Mouse (Mus musculus): ENCODE data around the gene Aldoc. TPM values are rescaled to one million over a fixed set of nuclear protein-coding genes. Genes with fewer than 3 reads are reported as not detected.

The Aldoc gene
- polyA plus RNA-seq, 1 experiment from 2014 or later, result 2.7 TPM

DNA sequence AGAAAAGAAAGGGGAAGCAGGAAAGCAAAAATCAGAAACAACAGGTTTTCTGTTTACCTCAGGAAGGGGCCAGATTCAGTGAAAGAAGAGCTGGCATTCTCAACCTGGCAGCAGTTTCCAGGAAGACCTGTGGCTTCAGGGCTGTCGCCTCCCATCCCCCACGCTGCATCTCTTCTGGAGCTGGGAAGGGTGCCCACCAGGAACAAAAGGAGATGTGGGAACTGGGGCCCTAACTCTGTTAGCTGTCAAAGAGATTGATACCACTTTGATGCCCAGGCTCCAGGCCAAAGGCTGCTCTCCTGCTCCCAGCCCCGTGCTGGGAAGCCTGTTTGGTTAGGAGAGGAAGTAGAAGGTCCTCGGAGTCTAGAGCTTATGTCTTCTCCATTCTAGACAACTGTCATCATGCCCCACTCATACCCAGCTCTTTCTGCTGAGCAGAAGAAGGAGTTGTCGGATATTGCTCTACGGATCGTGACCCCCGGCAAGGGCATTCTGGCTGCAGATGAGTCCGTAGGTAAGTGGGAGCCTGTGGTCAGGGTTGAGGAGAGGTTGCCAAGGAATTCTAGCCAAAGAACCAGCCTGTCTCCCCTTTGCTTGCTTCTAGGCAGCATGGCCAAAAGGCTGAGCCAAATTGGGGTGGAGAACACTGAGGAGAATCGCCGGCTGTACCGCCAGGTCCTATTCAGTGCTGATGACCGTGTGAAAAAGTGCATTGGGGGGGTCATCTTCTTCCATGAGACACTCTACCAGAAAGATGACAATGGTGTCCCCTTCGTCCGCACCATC lies 1.4 kb downstream of the Aldoc start:
- DNase-seq (ENCODE audit: low spot score), result no peak
- H3K4me1 ChIP-seq (ENCODE audit: control insufficient read depth, insufficient read depth, low read length), result 0 out of 2 replicates have a peak, but pooled peaks cover 5% of the 10 kb centered on the region
- H3K4me2 ChIP-seq (ENCODE audit: low read depth, low read length), result no peak overlapping the region
- ATAC-seq (replicated peaks; ENCODE audit: insufficient number of reproducible peaks, low FRiP score, low TSS enrichment, low read depth), result no peak
- H3K36me3 ChIP-seq (replicated peaks; ENCODE audit: control insufficient read depth, insufficient read depth, low read depth, low read length), result peaks cover 9% of the 10 kb centered on the region
- WGBS, result 88% methylated on average over 15 of the region's 15 CpGs
- H3K9ac ChIP-seq (replicated peaks; ENCODE audit: low read length), result no peak overlapping the region
- H3K27me3 ChIP-seq (ENCODE audit: control insufficient read depth, insufficient read depth, low read length), result no peaks in the 10 kb centered on the region
- H3K9me3 ChIP-seq (replicated peaks; ENCODE audit: control insufficient read depth, low read length), result no peaks in the 10 kb centered on the region
- no peak overlapping the region for H3K4me3 ChIP-seq (ENCODE audit: low read depth, low read length)
- no peak overlapping the region for H3K27ac ChIP-seq (replicated peaks; ENCODE audit: low read depth, low read length)

DNA sequence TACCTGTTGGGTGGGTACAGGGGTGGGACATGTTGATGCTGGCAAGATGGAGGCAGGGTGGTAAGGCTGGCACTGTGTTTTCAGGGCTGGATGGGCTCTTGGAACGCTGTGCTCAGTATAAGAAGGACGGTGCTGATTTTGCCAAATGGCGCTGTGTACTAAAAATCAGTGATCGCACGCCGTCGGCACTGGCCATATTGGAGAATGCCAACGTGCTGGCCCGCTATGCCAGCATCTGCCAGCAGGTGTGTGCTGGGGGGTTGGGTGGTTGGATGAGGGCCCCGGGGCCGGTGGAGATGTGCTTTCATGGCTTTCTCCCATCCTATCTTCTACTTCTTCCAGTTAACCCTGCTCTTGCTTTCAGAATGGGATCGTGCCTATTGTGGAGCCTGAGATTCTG lies 2.2 kb downstream of the Aldoc start:
- H3K4me3 ChIP-seq (ENCODE audit: low read depth, low read length), result no peak overlapping the region
- H3K27me3 ChIP-seq (ENCODE audit: control insufficient read depth, insufficient read depth, low read length), result no peaks in the 10 kb centered on the region
- H3K4me2 ChIP-seq (ENCODE audit: low read depth, low read length), result no peak overlapping the region
- H3K9me3 ChIP-seq (replicated peaks; ENCODE audit: control insufficient read depth, low read length), result no peaks in the 10 kb centered on the region
- H3K27ac ChIP-seq (replicated peaks; ENCODE audit: low read depth, low read length), result no peak overlapping the region
- H3K4me1 ChIP-seq (ENCODE audit: control insufficient read depth, insufficient read depth, low read length), result 0 out of 2 replicates have a peak, but pooled peaks cover 5% of the 10 kb centered on the region
- no peak overlapping the region for H3K9ac ChIP-seq (replicated peaks; ENCODE audit: low read length)
- DNase-seq (ENCODE audit: low spot score) (no peak), ATAC-seq (replicated peaks; ENCODE audit: insufficient number of reproducible peaks, low FRiP score, low TSS enrichment, low read depth) (no peak)
- WGBS, result 95% methylated on average over 12 of the region's 12 CpGs
- peaks cover 6% of the 10 kb centered on the region for H3K36me3 ChIP-seq (replicated peaks; ENCODE audit: control insufficient read depth, insufficient read depth, low read depth, low read length)

DNA sequence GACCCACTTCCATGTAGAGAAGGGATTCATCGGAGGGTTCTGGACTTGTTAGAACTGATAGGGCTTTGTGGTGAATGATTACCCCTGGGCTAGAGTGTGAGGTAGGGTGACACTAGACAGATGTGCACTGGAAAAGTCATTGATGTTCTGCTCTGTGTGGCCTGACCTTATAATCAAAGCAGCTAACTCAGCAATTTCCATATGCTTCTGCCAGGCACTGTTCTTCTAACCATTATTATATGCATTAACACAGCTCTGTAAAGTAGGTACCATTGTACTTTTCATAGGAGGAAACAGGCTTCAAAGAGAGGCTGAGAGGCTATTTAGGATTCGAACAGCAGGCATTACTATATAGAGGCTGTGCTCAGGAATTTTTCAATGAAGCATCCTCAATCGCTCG lies 4.4 kb downstream of the Aldoc start:
- Histone ChIP-seq H3K4me1 (ENCODE audit: control insufficient read depth, insufficient read depth, low read length) (0 out of 2 replicates have a peak, but pooled peaks cover 5% of the 10 kb centered on the region), H3K27me3 (ENCODE audit: control insufficient read depth, insufficient read depth, low read length) (no peaks in the 10 kb centered on the region), H3K9ac (replicated peaks; ENCODE audit: low read length) (no peak overlapping the region), H3K9me3 (replicated peaks; ENCODE audit: control insufficient read depth, low read length) (no peaks in the 10 kb centered on the region), H3K4me2 (ENCODE audit: low read depth, low read length) (no peak overlapping the region), H3K4me3 (ENCODE audit: low read depth, low read length) (no peak overlapping the region), H3K36me3 (replicated peaks; ENCODE audit: control insufficient read depth, insufficient read depth, low read depth, low read length) (no peaks in the 10 kb centered on the region), H3K27ac (replicated peaks; ENCODE audit: low read depth, low read length) (no peak overlapping the region)
- no peak for ATAC-seq (replicated peaks; ENCODE audit: insufficient number of reproducible peaks, low FRiP score, low TSS enrichment, low read depth)
- no peak for DNase-seq (ENCODE audit: low spot score)
- 91% methylated on average over 4 of the region's 4 CpGs for WGBS

DNA sequence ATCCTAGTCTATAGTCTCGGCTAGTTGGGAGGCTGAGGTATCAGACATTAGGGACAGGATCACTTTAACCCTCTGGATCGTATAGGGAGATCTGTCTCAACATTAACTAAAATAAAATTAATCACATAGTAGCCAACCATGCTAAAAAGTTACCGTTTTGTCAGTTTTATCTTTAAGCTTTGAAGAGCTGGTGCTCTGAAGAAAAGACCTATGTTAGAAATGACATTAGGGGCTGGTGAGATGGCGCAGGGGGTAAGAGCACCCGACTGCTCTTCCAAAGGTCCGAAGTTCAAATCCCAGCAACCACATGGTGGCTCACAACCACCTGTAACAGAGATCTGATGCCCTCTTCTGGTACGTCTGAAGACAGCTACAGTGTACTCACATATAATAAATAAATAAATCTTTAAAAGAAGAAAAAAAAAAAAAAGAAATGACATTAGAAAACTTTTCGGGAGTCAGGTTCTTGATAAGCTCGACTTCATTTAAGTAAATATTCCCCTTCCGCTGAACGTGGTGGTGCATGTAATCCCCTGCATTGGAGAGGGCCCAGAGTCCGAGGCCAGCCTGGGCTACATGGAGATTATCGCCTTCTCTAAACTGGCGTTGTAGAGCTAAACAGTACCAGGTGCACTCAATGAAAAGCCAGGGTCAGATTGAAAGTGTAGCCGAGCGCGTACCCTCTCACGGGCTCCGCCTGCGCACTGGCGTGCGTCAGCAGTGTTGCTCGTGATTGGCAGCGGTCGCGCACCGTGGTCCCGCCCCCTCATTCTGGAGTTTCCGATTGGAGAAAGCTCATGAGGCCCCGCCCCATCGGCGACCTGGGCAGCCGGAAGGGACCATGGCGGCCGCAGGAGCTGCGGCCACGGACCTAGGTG lies 5.1 kb downstream of the Aldoc start, which contains the start of gene Pigs:
Pigs (plus strand) TSS at position 782 of the 878 bp plus-strand sequence.
- H3K9ac ChIP-seq (replicated peaks; ENCODE audit: low read length), result peak within 1 kb of the TSS; percentile 82
- 0 out of 2 replicates have a peak, but pooled peaks cover 5% of the 10 kb centered on the region for H3K4me1 ChIP-seq (ENCODE audit: control insufficient read depth, insufficient read depth, low read length)
- peak within 1 kb of the TSS; percentile 74 for H3K4me3 ChIP-seq (ENCODE audit: low read depth, low read length)
- H3K9me3 ChIP-seq (replicated peaks; ENCODE audit: control insufficient read depth, low read length), result no peaks in the 10 kb centered on the region
- H3K4me2 ChIP-seq (ENCODE audit: low read depth, low read length), result peak within 1 kb of the TSS; percentile 93
- DNase-seq (ENCODE audit: low spot score) (peak; percentile 97), ATAC-seq (replicated peaks; ENCODE audit: insufficient number of reproducible peaks, low FRiP score, low TSS enrichment, low read depth) (peak; percentile 92)
- WGBS, result 13% methylated on average over 37 of the region's 37 CpGs
- H3K27me3 ChIP-seq (ENCODE audit: control insufficient read depth, insufficient read depth, low read length), result no peaks in the 10 kb centered on the region
- no peaks in the 10 kb centered on the region for H3K36me3 ChIP-seq (replicated peaks; ENCODE audit: control insufficient read depth, insufficient read depth, low read depth, low read length)
- 0 out of 2 replicates have a peak within 1 kb of the TSS, but pooled peaks have one; percentile 8 for H3K27ac ChIP-seq (replicated peaks; ENCODE audit: low read depth, low read length)

DNA sequence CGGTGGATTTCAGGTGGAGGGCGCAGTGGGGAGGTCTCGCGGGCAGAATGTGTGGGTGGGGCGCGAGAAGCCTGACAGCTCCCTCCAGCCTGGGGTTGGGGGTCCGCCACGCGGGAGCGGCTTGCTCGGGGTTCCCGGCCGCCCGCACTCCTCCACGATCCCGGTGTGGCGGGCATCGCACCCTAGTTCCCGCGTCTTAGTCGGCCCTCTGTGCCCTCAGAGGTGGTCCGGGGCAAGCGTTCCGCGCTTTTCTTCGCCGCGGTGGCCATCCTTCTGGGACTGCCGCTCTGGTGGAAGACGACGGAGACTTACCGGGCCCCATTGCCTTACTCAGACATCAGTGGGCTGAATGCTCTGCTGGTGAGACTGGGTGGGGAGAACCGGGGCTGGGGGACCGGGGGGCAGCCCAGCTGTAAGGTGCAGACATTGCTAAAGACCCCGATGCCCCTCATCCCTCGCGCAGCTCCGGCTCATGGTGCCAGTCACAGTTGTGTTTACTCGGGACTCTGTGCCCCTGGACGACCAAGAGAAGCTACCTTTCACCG lies 5.8 kb downstream of the Aldoc start:
- WGBS, result 1% methylated on average over 40 of the region's 41 CpGs
- H3K27ac ChIP-seq (replicated peaks; ENCODE audit: low read depth, low read length), result 0 out of 2 replicates have a peak overlapping the region, but pooled peaks have one; percentile 8
- H3K4me3 ChIP-seq (ENCODE audit: low read depth, low read length), result peak overlapping the region; percentile 74
- H3K9me3 ChIP-seq (replicated peaks; ENCODE audit: control insufficient read depth, low read length), result no peaks in the 10 kb centered on the region
- H3K4me1 ChIP-seq (ENCODE audit: control insufficient read depth, insufficient read depth, low read length), result 0 out of 2 replicates have a peak, but pooled peaks cover 5% of the 10 kb centered on the region
- no peaks in the 10 kb centered on the region for H3K27me3 ChIP-seq (ENCODE audit: control insufficient read depth, insufficient read depth, low read length)
- no peaks in the 10 kb centered on the region for H3K36me3 ChIP-seq (replicated peaks; ENCODE audit: control insufficient read depth, insufficient read depth, low read depth, low read length)
- H3K9ac ChIP-seq (replicated peaks; ENCODE audit: low read length), result peak overlapping the region; percentile 82
- ATAC-seq (replicated peaks; ENCODE audit: insufficient number of reproducible peaks, low FRiP score, low TSS enrichment, low read depth), result peak; percentile 27
- H3K4me2 ChIP-seq (ENCODE audit: low read depth, low read length), result peak overlapping the region; percentile 93
- DNase-seq (ENCODE audit: low spot score), result no peak

DNA sequence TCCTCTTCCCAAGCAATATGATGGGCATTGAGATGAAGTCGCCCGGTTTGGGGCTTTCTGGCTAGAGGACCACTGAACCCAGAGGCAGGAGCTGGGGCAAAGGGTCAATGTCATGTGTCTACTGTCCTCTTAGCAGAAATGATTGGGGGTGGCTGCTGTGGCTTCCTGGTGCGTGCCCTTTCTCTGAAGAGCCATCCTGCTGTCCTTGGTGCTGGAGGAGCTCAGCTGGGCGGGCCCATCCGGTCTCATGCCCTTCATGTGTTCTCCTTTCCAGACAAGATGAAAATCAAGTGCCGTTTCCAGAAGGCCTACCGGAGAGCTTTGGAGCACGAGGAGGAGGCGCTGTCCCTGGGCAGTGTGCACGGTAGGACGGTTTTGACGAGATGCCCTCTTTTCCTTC lies 9.9 kb downstream of the Aldoc start:
- no peaks in the 10 kb centered on the region for H3K27me3 ChIP-seq (ENCODE audit: control insufficient read depth, insufficient read depth, low read length)
- H3K4me2 ChIP-seq (ENCODE audit: low read depth, low read length), result no peak overlapping the region
- H3K27ac ChIP-seq (replicated peaks; ENCODE audit: low read depth, low read length), result no peak overlapping the region
- H3K9me3 ChIP-seq (replicated peaks; ENCODE audit: control insufficient read depth, low read length), result no peaks in the 10 kb centered on the region
- no peak overlapping the region for H3K9ac ChIP-seq (replicated peaks; ENCODE audit: low read length)
- DNase-seq (ENCODE audit: low spot score) (no peak), ATAC-seq (replicated peaks; ENCODE audit: insufficient number of reproducible peaks, low FRiP score, low TSS enrichment, low read depth) (no peak)
- 0 out of 2 replicates have a peak, but pooled peaks cover 5% of the 10 kb centered on the region for H3K4me1 ChIP-seq (ENCODE audit: control insufficient read depth, insufficient read depth, low read length)
- no peaks in the 10 kb centered on the region for H3K36me3 ChIP-seq (replicated peaks; ENCODE audit: control insufficient read depth, insufficient read depth, low read depth, low read length)
- 96% methylated on average over 12 of the region's 12 CpGs for WGBS
- no peak overlapping the region for H3K4me3 ChIP-seq (ENCODE audit: low read depth, low read length)

DNA sequence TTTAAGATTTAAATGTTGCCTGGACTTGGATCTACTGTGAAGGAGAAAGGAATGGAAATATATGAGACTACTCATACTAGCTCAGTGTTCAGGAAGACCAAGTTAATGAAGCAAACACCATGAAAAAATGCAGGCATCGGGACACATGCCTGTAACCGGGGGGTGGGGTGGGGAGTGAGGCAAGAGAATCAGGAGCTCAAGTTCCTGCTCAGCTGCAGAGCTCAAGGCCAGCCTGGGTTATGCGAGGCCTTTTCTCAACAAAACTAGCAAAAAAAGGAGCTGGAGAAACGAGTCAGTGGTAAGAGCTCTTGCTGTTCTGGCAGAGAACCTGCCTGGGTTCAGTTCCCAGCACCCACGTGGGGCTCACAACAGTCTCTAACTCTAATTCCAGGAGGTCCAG lies 11.2 kb downstream of the Aldoc start:
- no peak for DNase-seq (ENCODE audit: low spot score)
- Histone ChIP-seq H3K4me3 (ENCODE audit: low read depth, low read length) (no peak overlapping the region), H3K9me3 (replicated peaks; ENCODE audit: control insufficient read depth, low read length) (no peaks in the 10 kb centered on the region), H3K4me1 (ENCODE audit: control insufficient read depth, insufficient read depth, low read length) (0 out of 2 replicates have a peak, but pooled peaks cover 2% of the 10 kb centered on the region), H3K4me2 (ENCODE audit: low read depth, low read length) (no peak overlapping the region), H3K27ac (replicated peaks; ENCODE audit: low read depth, low read length) (no peak overlapping the region), H3K27me3 (ENCODE audit: control insufficient read depth, insufficient read depth, low read length) (no peaks in the 10 kb centered on the region), H3K9ac (replicated peaks; ENCODE audit: low read length) (no peak overlapping the region), H3K36me3 (replicated peaks; ENCODE audit: control insufficient read depth, insufficient read depth, low read depth, low read length) (no peaks in the 10 kb centered on the region)
- no peak for ATAC-seq (replicated peaks; ENCODE audit: insufficient number of reproducible peaks, low FRiP score, low TSS enrichment, low read depth)
- 91% methylated on average over 5 of the region's 5 CpGs for WGBS

Data from embryonic facial prominence, embryonic 11.5 days (tissue).